Mouse (Mus musculus): ENCODE measurements around the gene Padi3. TPM values are rescaled to one million over a fixed set of nuclear protein-coding genes. Genes with fewer than 3 reads are reported as not detected.

Gene Padi3
- polyA plus RNA-seq, 1 experiment = 0.02 TPM

DNA sequence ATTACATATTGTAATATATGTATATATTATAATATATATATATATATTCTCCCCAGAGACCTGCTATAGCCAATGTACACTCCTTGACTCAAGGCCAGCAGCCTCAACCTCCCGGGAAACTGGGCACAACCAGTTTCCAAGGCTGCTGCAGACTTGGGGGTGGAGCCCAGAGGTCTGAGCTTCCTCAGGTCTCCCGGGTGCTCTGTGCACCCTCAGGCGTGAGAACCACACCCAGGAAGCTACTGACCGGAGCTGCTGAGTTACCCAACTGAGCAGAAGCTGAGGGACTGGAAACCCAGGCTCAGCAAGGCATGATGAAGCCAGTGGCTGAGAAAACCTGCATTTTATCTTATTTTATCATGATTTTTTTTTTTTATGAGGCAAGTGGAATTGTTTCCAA, 39.4 kb downstream of the Padi3 start:
- no peaks in the 10 kb centered on the region for H3K9me3 ChIP-seq
- TF ChIP-seq GATA1 (IDR thresholded peaks at IDR 0.05; ENCODE audit: borderline replicate concordance, low read length) (no peak), FLI1 (IDR thresholded peaks at IDR 0.05; ENCODE audit: low read length) (no peak)
- H3K4me3 ChIP-seq (replicated peaks) = peak overlapping the region; percentile 56
- no peaks in the 10 kb centered on the region for H3K36me3 ChIP-seq (replicated peaks; ENCODE audit: low read length)
- H3K4me1 ChIP-seq = peaks cover 33% of the 10 kb centered on the region
- H3K27me3 ChIP-seq (replicated peaks) = peaks cover 13% of the 10 kb centered on the region

DNA sequence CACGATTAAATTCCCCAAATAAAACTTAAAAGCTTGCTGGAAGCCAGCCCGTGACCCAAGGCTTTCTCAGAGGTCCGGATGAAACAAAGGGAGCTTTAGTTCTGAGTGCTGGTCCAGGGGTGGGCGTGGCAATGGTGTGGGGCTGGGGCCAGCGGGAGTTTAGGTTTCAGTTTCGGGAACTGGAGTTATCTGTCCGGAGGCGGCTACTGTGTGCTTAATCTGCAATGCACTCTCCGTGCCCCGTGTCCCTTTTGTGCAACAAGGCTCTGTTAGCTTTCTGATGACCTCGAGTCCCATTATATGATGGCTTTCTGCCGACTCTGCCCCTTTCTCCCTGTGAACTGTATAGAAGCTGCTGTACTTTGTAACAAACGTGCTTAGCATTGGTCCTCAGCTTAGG, 40.0 kb downstream of the Padi3 start:
- Histone ChIP-seq H3K4me3 (replicated peaks) (peak overlapping the region; percentile 88), H3K36me3 (replicated peaks; ENCODE audit: low read length) (no peaks in the 10 kb centered on the region), H3K27me3 (replicated peaks) (peaks cover 13% of the 10 kb centered on the region), H3K9me3 (no peaks in the 10 kb centered on the region), H3K4me1 (peaks cover 36% of the 10 kb centered on the region)
- no peak for TF ChIP-seq GATA1 (IDR thresholded peaks at IDR 0.05; ENCODE audit: borderline replicate concordance, low read length)

DNA sequence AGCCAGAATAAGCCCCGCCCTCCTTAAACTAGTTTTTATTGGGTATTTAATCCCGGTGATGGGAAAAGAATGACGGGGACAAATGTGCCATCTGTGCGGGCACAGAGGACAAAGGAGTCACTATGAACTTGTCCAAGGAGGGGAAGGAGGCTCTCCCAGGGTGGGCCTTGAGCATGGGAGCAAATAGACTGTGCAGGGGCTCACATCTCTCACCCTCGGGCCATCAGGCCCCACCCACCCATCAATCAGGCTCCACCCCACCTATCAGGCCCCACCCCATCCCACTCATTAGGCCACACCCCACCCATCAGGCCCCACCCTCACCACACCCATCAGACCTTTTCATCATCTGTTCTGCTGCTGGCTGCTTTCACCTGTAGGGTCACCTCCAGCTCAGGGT, 41.5 kb downstream of the Padi3 start:
- Histone ChIP-seq H3K27me3 (replicated peaks) (peaks cover 9% of the 10 kb centered on the region), H3K36me3 (replicated peaks; ENCODE audit: low read length) (no peaks in the 10 kb centered on the region), H3K4me1 (peaks cover 32% of the 10 kb centered on the region), H3K9me3 (no peaks in the 10 kb centered on the region), H3K4me3 (replicated peaks) (no peak overlapping the region)
- no peak for TF ChIP-seq FLI1 (IDR thresholded peaks at IDR 0.05; ENCODE audit: low read length)
- no peak for TF ChIP-seq GATA1 (IDR thresholded peaks at IDR 0.05; ENCODE audit: borderline replicate concordance, low read length)

DNA sequence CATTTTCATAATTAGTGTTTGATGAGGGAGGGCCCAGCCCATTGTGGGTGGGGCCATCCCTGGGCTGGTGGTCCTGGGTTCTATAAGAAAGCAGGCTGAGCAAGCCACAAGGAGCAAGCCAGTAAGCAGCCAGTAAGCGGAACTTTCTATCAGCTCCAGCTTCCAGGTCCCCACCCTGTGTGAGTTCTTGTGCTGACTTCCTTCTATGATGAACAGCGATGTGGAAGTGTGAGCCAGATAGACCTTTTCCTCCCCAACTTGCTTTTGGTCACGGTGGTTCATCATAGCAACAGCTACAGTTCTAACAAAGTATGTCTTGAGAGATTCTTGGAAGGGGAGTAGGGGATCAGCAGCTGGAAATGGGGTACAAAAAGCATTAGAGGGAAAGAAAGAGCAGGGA, 44.5 kb downstream of the Padi3 start:
- peaks cover 13% of the 10 kb centered on the region for H3K27me3 ChIP-seq (replicated peaks)
- H3K9me3 ChIP-seq = no peaks in the 10 kb centered on the region
- H3K4me3 ChIP-seq (replicated peaks) = no peak overlapping the region
- peaks cover 18% of the 10 kb centered on the region for H3K4me1 ChIP-seq
- no peak for TF ChIP-seq FLI1 (IDR thresholded peaks at IDR 0.05; ENCODE audit: low read length)
- no peak for TF ChIP-seq GATA1 (IDR thresholded peaks at IDR 0.05; ENCODE audit: borderline replicate concordance, low read length)
- no peaks in the 10 kb centered on the region for H3K36me3 ChIP-seq (replicated peaks; ENCODE audit: low read length)

DNA sequence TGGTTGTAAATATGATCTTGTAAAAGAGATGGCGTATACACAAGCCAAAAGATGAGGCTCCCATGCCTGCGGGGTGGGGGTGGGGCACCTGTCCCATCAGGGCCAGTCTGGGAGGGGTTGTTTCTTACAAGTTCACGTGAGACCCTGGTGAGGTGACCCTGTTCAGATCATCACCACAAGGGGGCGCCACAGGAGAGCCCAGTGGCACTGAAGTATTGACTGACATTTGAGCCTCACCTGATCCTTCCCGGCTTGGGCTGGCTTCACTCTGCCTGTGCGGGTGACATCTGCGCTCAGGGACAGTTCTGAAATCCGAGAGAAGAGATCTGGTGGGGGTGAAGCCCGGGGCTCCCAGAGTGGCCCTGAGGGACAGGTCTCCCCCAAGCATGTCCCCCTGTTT, 47.3 kb downstream of the Padi3 start:
- H3K4me3 ChIP-seq (replicated peaks) = no peak overlapping the region
- H3K4me1 ChIP-seq = peaks cover 6% of the 10 kb centered on the region
- H3K27me3 ChIP-seq (replicated peaks) = peaks cover 23% of the 10 kb centered on the region
- TF ChIP-seq GATA1 (IDR thresholded peaks at IDR 0.05; ENCODE audit: borderline replicate concordance, low read length) = no peak
- TF ChIP-seq FLI1 (IDR thresholded peaks at IDR 0.05; ENCODE audit: low read length) = no peak
- no peaks in the 10 kb centered on the region for H3K9me3 ChIP-seq
- no peaks in the 10 kb centered on the region for H3K36me3 ChIP-seq (replicated peaks; ENCODE audit: low read length)

DNA sequence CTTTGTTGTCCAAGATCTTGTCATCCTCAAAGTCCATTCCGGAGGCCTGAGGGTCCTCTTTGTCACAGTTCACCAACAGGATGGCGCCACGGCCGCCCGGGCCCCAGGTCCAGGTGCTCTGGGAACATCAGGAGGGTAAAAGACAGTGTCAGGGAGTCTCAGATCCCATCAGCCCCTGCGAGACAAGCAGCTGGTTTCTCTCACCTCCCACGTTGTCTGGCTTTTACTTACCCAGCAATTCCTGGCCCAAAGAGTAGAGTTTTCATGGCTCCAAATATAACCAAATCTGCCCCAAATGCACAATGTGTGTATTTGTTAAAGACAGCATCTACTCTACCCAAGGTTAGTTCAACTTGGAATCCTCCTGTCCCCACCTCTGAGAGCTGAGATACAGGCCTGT, 48.8 kb downstream of the Padi3 start:
- TF ChIP-seq GATA1 (IDR thresholded peaks at IDR 0.05; ENCODE audit: borderline replicate concordance, low read length) (no peak), FLI1 (IDR thresholded peaks at IDR 0.05; ENCODE audit: low read length) (no peak)
- Histone ChIP-seq H3K4me3 (replicated peaks) (no peak overlapping the region), H3K4me1 (peaks cover 10% of the 10 kb centered on the region), H3K27me3 (replicated peaks) (peaks cover 25% of the 10 kb centered on the region), H3K9me3 (no peaks in the 10 kb centered on the region), H3K36me3 (replicated peaks; ENCODE audit: low read length) (no peaks in the 10 kb centered on the region)

DNA sequence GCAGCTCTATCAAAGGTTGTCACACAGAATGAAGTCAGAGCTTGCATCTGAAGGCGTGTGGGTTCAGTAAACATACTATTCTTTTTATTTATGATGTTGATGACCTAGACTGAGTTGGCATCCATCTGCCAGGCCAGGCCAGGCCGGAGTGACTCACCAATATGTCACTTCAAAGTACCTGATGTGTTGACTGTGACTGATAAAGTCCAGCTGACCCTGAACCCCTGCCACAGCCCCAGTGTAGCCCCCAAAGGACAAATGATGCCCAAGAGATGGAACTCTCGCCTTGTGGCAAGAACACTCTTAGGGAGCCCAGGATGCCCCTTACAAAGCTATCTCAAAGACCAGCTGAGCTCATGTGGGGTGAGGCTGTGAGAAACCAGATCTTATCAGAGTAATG, 54.6 kb downstream of the Padi3 start:
- no peaks in the 10 kb centered on the region for H3K36me3 ChIP-seq (replicated peaks; ENCODE audit: low read length)
- H3K9me3 ChIP-seq = no peaks in the 10 kb centered on the region
- peaks cover 54% of the 10 kb centered on the region for H3K27me3 ChIP-seq (replicated peaks)
- peaks cover 8% of the 10 kb centered on the region; the same call in 1 of the 2 replicates for H3K4me1 ChIP-seq
- no peak for TF ChIP-seq FLI1 (IDR thresholded peaks at IDR 0.05; ENCODE audit: low read length)
- TF ChIP-seq GATA1 (IDR thresholded peaks at IDR 0.05; ENCODE audit: borderline replicate concordance, low read length) = no peak
- no peak overlapping the region for H3K4me3 ChIP-seq (replicated peaks)

DNA sequence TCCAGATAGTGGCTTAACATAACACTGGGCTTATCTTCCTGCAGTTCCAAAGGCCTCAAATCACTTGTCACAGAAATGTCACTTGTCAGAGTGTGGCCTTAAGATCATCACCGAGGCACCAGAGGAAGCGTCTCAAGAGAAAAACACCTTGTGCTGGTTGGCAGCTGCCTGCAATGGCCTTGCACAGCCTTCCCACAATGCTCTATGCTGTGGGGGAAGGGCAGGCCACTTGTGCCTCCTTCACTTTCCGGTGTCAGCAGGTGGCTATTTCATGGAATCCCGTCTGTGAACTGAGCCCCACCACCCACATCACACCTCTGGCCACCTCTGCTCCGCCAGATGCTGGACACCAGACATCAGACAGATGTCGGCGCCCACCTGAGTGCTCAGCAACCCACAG, 57.1 kb downstream of the Padi3 start:
- H3K36me3 ChIP-seq (replicated peaks; ENCODE audit: low read length) = no peaks in the 10 kb centered on the region
- peaks cover 54% of the 10 kb centered on the region for H3K27me3 ChIP-seq (replicated peaks)
- no peak overlapping the region for H3K4me3 ChIP-seq (replicated peaks)
- H3K4me1 ChIP-seq = peaks cover 15% of the 10 kb centered on the region
- H3K9me3 ChIP-seq = no peaks in the 10 kb centered on the region
- TF ChIP-seq GATA1 (IDR thresholded peaks at IDR 0.05; ENCODE audit: borderline replicate concordance, low read length) (no peak), FLI1 (IDR thresholded peaks at IDR 0.05; ENCODE audit: low read length) (no peak)

DNA sequence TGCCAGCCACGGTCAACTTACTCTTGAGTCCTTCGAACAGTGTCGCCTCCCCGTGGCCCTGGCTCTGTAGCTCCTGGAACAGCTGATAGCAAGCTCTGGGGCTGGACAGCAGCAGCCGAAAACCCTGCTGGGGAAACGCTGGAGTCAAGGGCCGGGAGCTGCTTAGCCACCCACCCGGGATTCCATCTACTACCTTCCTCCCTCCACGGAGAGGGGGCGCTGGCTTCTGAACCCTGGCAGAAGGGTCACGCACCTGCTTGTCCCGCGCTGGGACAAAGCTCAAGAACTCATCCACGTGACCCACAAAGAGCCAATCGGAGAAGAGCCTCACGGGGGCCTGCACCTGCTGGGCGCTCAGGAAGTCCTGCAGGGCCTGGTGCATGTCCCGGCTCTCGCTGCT, 60.1 kb downstream of the Padi3 start:
- H3K4me3 ChIP-seq (replicated peaks) = peak overlapping the region; percentile 7
- TF ChIP-seq FLI1 (IDR thresholded peaks at IDR 0.05; ENCODE audit: low read length) = no peak
- no peak for TF ChIP-seq GATA1 (IDR thresholded peaks at IDR 0.05; ENCODE audit: borderline replicate concordance, low read length)

DNA sequence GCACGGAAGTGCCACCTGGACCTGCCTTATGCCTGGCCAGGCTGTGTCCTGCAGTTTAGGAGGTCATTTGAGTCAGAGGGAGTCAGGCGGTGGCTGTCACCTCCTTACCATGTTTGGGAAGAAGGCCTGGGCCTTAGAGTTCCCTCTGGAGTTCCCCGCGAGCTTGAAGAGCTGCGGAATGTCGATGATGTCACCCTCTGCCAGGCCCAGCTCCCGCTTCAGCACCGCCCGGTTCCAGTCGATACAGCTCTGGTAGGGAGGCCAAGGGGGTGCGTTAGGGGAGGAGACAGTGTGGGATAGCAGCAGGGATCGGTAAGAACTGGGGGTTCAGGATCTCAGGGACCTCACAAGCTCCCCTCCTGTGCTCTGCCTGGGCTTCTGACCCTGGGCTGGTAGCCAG, 62.5 kb downstream of the Padi3 start:
- H3K36me3 ChIP-seq (replicated peaks; ENCODE audit: low read length) = no peaks in the 10 kb centered on the region
- H3K4me3 ChIP-seq (replicated peaks) = no peak overlapping the region
- H3K27me3 ChIP-seq (replicated peaks) = peaks cover 50% of the 10 kb centered on the region
- H3K4me1 ChIP-seq = peaks cover 16% of the 10 kb centered on the region
- no peak for TF ChIP-seq FLI1 (IDR thresholded peaks at IDR 0.05; ENCODE audit: low read length)
- TF ChIP-seq GATA1 (IDR thresholded peaks at IDR 0.05; ENCODE audit: borderline replicate concordance, low read length) = no peak
- H3K9me3 ChIP-seq = no peaks in the 10 kb centered on the region

More for the DNA sequence above, 60.1 kb downstream of the Padi3 start:
- H3K4me1 ChIP-seq = peaks cover 12% of the 10 kb centered on the region
- H3K36me3 ChIP-seq (replicated peaks; ENCODE audit: low read length) = no peaks in the 10 kb centered on the region
- peaks cover 61% of the 10 kb centered on the region for H3K27me3 ChIP-seq (replicated peaks)
- H3K9me3 ChIP-seq = no peaks in the 10 kb centered on the region

DNA sequence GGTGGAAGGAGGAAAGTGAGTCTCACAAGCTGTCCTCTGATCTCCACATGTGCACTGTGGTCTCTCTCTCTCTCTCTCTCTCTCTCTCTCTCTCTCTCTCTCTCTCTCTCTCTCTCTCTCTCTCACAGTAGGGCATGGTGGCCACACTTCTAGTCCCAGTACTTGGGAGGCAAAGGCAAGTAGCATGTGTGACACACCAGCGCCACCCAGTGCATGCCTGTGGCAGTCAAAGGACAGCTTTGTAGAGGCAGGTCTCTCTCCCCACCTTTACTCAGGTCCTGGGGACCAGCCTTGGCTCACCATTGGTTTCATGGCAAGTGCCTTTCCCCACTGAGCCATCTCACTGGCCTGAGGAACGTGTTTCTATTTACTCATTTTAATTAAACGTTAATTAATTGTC, 65.8 kb downstream of the Padi3 start:
- no peaks in the 10 kb centered on the region for H3K36me3 ChIP-seq (replicated peaks; ENCODE audit: low read length)
- H3K4me3 ChIP-seq (replicated peaks) = no peak overlapping the region
- H3K27me3 ChIP-seq (replicated peaks) = peaks cover 67% of the 10 kb centered on the region
- H3K4me1 ChIP-seq = peaks cover 15% of the 10 kb centered on the region
- TF ChIP-seq GATA1 (IDR thresholded peaks at IDR 0.05; ENCODE audit: borderline replicate concordance, low read length) = no peak
- TF ChIP-seq FLI1 (IDR thresholded peaks at IDR 0.05; ENCODE audit: low read length) = no peak
- no peaks in the 10 kb centered on the region for H3K9me3 ChIP-seq
